Mouse (Mus musculus) embryo, embryonic 9.5 days (tissue): ENCODE measurements at regions not wholly inside any gene's neighbourhood (a gene's known extent, or its start where the extent isn't known, plus 50 kb on each side); places are given as distances from the start of the nearest gene placed in this dataset.

Experiments
- DNase-seq: peaks from one replicate; pipeline ENCODE4 v3.0.0-alpha.2; 2017; ENCODE audit errors: extremely low spot score

DNA sequence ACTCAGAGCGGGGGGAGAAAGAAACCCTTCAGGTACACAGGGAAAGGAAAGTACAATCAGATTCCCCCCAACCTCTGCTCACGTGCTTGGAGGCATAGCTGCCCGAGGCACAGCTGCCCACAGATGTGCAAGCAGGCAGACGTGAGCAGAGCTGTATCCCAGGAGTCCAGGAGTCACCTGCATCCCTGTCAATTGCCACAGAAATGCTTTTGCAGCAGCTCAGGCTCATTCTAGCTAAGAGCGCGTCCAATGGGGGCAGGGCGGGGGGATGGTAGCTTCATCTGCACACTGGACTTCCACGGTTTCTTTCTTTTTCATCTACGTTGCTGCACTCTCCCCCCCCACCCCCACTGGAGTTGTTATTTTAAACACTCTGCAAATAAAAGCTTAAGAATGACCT, 66.0 kb upstream of the Fat4 start:
- no peak for DNase-seq

DNA sequence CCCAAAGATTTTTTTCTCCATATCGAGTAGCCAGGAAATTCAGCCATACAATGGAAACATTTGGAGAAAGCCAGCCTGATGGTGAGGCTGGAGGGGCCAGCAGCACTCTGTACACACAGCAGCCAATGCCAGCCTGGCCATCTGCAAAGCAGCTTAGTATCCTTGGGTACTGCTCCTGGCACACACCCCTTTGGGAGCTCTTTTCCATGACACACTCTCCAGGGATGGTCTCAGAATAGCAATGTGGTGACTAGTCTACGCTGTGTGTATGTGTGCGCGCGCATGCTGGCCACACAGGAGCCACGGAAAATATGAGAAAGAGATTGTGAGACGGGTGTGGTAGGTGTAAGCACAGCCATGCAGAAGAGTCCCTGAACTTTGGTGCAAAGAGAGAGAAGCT, 66.4 kb upstream of the Fat4 start:
- no peak for DNase-seq

DNA sequence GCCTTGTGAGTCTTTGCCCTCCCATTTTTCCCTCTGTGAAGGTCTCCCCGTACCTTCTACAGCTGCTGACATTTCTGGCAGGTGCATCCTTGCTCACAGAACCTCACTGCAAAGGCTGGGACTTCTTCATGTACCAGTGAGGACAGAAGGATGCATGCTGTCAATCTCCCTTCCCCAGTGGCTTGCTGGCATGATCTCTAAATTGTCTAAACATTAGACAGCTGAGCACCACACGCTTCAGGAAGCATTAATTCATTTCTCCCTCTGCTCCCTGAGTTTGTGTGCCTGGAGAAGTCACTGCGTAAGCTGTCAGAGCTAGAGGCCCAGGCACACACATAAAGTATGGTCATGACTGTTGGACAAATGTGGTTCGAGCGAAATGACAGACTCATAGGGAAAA, 69.1 kb upstream of the Fat4 start:
- DNase-seq, result no peak

DNA sequence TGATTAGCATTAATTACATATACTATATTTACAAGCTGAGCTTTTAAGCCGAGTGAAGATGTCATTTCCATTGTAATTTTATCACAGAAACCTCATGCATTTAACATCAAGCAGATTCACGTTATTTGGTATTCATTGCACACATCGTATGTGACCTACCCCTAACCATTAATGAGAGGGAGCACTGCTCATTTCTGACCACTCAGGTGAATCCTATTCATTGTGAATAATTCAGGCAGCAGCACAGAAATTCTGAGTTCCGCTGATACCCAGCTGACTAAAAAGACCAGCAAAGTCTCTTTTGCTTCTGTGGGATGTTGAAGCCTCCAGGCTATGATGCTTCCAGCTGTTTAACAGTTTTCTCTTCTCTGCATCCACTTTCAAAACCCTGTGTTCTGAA, 74.3 kb upstream of the Fat4 start:
- DNase-seq, result no peak

DNA sequence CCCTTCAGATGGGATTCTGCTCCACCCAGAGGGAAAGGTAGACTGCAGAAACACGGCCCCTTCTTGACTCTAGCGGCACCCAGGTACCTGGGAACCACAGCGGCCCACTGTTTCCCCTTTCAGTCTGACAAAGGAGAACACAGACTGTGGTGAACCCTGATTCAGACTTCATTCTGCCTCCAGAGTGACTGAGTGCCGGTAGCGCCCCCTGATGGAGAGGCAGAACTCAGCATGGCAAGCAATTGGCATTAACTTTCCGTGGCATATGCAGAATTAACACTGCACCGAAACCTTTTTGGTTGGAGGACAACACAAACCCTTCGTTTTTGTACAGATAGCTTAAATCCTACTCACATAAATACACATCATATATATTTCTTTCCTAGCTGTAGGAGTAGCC, 75.1 kb upstream of the Fat4 start:
- DNase-seq, result no peak

DNA sequence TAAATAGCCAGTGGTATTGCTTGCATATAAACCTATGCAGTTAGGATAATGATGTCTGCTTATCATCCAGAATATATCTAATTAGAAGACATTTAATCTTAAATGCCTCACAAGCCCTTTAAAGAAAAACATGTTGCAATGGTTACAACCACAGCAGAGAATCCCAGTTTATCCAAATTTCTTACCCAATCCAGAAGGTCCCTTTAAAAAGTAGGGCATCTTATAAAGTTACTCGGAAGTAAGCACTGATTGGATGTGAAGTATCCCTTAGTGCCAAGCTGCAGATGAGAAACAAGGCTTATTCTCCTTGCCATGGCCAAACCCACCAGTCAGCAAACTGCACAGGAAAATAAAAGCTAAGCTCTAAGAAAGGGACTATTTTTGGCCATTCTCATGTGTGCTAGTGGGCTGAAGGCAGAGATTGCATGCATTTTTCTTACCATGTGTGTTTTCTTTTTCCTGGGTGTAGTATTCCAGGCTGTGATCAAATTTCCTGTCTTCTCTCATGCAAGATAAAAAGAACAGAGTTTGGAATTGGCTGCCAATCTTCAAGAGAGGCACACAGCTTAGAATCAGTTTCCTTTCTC, 80.2 kb upstream of the Fat4 start:
- DNase-seq, result no peak

DNA sequence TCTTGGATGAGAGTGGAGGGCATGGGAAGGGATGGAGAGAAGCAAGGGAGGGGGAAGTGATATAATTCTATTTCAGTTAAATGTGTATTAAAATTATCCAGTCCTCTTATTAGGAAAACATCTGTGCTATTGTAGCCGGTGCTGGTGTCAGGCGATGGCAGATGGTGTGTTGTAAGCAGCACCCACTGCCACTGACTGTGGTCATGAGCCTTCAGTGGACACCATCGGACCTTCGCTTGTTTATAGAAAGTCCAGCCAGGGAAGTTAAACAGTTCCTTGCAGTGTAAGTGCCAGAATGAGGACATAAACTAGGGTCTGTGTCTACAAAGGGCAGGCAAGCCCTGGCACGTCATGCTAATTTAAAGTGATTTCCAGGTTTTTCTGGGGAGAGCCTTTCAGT, 80.7 kb upstream of the Fat4 start:
- DNase-seq, result no peak

DNA sequence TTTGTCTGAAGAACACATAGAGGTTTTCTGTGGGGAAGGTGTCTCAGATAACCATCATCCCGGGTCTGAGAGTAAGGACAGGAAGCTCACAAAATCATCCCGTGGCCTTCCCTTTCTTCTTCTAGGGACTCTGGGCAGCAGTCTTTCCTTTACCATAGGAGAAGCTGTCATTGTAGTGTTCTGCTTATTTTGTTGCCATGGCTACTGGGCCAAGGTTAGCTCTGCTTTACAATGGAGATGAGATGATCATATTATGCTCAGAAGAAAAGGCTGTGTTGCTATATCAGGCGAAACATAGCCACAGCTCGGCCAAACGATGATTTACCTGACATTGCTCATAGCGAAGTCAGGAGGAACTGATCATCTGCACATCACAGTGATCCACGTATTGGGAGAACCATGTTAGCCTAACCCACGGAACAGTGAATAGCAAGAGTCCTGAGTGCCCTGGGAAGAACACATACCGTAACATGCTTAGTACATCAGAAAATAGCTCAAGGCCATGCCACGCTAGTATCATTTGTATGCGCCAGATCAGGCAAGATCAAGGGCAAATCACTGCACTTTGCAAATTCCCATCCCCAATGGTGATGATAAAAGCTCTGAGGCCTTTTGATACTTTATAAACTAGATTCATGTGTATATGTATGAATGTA, 91.0 kb upstream of the Fat4 start:
- no peak for DNase-seq

DNA sequence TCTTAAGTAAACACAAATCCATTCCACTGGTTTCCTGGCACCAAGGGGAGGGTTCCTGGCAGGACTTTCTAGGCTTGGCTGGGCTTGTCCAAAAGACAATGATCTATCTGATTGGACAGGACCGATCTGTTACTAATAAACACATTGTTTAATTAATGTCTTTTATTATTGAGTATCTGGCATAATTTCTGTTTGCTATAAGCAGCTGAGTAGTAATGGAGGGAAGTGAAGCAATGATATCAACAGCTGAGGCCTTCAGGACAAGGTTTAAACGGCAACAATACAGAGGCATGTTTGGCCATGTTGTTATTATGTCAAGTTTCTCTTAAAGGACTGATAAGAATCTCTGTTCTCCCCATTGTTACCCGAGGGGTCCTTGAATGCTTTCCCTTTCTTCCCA, 93.5 kb upstream of the Fat4 start:
- DNase-seq, result no peak

DNA sequence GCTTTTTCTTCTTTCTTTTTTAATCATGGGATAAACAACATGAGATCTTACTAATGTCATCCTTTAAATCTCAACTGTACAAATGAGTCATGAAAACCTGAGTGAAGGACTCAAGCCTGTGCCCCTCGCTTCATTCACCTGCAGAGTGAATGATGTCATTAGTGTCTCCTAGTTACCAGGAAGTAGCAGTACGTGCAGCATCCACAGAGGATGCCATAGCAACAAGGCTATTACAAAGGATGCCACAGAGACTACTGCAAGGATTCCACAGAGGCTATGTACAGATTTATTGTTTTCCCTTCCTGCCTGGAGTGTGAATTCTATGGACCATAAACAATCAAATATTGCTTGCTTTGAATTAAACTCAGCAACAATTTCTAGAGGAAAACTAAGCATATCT, 98.0 kb upstream of the Fat4 start:
- no peak for DNase-seq

DNA sequence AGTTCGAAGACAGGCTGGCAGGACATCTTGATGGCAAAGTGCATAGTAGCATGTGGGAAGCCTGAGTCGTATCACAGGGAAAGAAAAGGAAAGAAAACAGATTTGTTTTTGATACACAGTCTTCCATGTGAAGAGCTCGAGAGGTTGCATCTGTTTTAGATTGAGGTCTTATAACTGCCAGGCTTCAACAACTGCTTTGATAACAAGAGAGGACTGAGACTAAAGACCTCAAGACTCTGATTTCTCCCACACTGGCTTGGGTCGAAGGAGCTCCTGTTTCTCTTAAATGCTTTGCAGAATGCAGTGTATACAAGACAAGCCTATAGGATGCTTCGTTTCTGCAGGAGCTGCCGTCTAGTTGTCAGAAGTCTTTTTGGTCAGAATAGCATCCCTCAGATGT, 103.0 kb upstream of the Fat4 start:
- DNase-seq, result no peak

DNA sequence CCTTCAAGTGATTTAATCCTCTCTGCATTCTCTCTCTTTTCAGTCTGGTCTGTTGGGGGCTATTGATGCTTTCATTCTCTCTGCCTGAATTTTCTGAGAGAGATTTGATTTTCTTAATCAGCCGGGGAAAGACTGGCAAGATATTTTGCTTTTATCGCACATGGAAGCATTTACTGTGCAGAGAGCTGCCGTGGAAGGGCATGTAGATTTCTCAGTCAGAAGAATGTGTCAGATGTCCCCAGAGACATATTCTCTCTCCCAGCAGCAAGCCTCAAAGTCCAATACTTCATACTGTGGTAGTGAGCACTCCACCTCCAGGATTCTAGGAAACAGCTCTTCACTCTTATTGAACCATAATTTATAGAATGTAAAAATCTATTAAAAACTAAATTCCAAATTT, 103.7 kb upstream of the Fat4 start:
- DNase-seq, result no peak

DNA sequence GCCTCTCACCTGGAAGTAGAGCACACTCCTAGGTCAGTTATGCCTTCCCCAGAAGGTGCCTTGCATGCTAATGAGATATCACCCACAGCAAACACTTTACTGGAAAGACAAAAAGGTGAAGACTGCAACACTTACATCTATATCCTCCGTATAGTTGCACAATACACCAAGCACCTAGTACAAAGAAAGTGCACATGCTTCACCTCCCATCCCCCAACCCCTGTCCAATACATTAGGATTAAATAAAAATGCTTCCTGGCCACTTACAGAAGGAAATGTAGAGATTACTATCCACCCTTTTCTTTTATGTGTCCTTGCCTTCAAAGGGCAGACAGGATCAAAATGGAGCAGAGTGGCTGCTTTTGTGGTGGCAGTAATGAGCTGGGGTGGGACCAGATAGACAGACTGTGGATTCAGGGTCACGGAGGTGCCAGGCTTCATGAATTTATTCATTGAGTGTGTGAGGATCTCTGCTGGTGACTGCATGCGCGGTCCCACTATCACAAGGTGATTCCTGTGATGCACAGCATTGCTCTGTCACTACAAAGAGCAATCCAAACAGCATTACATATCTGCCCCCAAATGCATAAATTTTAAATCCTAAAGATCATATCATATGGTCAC, 109.9 kb upstream of the Fat4 start:
- DNase-seq, result no peak

DNA sequence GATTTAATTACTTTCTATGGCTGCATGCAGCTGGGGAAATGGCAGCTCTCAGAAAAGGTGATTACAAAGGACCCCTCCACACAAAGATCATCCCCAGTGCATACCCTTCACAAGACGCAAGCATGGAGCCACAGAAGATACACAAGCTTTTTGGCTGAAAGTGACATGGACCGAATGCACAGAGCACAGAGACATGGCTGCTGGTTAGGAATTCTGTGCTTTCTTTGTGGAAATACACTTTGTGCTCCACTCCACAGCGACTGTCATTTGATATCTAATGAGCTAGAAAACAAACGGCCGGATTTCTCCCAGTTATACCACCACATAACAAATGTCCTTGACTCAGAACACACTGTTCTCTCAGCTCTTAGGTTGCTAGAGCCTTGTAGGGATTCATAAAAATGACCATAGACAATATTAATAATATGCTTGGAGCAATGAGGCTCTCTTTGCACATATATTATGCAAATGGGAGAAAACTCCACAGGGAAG, 132.1 kb upstream of the Fat4 start:
- DNase-seq, result no peak

DNA sequence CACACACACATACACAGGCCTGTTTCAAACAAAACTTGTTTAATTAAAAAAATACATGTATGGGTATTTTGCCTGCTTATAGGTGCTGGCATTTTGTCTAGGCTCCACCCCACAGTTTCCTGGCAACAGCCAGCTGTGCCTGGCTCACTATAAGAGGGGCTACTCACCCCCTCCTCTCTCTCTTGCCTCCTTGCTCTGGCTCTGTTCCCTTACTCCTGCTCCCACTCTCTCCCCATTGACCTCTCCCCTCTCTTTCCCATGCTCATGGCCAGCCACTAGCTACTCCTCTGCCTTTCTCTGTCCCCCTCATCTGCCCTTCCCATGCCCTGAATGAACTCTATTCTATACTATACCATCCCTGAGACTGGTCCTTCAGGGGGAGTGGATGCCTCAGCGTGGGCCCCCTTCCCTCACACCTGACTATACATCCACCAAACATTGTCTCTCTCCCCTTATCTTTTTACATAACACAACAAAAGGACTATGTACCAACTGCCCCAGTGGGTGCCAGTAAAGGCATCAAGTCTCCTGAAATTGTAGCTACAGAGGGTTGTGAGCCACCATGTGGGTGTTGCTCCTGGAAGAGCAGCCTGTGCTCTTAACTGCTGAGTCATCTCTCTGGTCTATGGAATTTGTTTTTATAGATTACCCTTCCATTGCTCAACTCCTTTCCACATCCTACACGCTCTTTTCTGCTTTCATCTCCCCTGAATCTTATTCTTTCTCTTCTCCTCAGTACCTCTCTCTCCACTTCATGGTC, 133.1 kb upstream of the Fat4 start:
- no peak for DNase-seq

DNA sequence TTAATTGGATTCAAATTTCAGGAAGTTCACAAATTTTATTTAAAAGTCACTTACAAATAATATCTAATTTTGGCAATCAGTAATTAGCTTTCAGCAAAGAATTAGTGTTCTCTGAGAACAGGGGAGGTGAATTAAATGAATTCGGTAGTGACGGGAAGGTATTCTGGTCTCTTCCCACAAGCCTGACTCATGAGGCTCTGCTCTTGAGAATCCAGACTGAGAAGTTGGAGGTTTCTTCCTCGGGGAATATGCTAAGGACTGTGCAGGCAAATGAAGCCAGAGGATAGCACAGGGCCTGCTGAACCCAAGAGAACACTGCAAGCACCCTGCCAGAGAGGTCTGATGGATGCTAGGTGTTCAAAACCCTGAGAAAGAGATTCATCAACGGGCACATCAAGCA, 144.6 kb upstream of the Fat4 start:
- no peak for DNase-seq

DNA sequence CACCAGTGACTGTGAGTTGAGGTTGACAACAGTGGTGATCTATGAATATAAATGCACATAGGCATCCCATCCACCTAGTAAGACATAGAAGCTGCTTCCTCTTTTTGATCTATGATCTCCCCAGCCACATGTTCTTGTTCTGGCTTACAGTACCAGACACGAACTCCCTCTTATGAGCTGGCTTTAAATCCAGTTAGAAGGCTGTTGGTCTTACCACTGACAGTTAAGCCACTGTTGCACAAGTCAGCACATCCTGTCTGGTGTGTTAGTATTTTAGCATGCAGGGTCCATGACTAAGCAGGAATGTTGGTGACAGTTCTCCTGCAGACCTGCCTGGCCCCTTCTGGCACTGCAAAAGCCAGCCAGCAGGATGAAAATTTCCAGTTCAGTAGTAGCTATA, 164.1 kb upstream of the Fat4 start:
- no peak for DNase-seq

DNA sequence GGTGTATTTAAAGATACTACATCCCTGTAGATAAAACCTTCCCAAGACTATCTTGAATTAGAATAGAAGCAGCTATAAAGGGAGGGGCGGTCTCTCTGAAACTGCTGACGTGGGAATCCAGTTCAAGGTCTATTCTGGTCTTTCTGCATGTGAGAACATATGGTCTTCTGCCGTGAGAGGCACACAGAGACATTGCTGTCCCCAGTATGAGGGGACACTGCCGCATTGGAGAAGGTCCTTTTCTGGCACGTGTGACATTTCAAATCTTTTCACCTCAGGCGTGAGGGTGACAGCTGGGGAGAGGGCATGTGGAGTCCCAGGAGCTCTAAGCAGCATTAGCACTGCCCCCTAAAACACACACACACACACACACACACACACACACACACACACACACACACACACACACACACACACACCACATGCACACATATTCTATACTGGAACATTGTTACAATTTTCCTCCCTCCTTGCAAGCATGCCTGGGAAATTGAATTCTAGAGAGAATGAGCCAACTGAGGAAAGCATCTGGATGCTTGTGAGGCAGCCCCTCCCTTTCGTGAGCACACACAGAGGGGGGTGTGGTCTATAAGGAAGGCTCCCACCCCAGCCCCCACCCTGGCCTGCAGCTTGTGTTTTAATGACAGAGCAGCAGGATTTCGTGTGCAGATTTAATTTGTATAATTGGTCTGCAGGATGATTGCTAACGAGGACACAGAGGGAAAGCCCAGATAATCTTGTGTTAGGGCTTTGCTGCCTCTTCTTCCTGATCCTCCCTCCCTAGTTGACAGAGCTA, 174.5 kb upstream of the Fat4 start:
- DNase-seq, result peak; percentile 13

DNA sequence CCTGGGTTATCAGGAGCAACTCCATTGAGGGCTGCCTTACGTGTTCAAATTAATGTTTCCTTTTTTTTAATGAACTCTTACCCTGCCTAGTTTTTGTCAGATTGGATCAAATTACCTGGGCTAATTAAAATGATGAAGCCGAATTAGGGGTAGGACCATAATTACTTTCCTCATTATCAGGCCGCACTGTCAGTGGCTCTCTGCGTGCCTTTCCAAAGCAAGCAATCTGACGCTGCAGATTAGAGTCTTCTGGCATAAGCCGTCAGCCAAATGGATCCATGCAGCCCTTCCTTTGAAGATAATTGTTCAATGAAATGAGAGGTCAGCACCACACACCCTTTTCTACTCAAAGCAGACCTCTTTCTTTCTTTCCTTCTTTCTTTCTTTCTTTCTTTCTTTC, 175.5 kb upstream of the Fat4 start:
- DNase-seq, result no peak

DNA sequence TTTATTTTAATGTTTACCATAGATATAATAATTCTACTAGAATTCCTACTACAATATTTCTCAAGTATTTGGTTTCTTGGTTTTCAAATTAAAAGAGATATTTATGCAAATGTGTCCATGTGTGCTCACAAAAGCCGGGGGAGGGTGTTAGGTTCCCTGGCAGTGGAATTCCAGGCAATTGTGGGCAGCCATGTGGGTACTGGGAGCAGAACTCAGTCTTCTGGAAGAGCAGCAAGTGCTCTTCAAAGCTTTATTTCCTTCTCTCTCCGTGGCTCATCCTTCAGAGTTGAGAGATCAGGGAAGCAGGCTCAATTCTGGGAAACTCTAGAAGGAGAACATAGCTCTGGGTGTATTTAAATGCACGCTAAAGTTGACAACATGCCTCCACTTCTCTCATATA, 178.8 kb upstream of the Fat4 start:
- no peak for DNase-seq

DNA sequence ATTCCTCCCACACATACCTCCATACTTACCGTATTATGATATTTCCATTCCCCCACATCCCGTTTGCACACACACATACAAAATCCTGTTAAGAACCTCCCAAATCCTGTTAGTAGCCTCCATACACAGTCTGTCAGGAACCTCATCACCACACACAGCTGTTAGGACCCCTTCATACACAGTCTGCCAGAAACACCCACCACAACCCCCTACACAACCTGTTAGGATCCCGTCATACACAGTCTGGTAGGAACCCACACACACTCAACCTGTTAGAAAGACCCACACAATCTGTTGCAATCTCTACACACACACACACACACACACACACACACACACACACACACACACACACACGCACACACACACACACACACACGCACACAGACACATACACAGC, 187.5 kb upstream of the Fat4 start:
- no peak for DNase-seq

DNA sequence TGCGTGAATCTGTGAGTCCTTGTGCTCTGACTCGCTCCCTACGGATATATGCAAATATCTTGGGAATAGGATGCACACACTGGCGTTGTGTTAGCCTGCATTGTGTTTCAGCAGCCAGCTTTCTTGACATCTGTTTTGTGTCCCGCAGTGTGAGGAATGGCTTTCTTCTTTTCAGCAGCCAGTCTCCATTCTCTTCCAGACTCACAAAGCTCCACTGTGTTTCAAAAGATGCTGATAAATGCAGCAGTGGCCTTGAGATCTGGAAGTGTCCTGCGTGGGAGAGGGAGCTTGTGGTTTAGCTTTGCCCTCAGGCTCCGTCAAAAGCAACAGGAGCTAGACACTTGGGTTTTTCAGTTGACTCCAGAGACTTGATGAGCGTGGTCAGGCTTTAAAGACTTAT, 188.9 kb upstream of the Fat4 start:
- peak; percentile 35 for DNase-seq
